Mouse (Mus musculus) ES-E14 (cell line): Measurements from ENCODE around the gene Hoxb4.

ENCODE experiments used
- CHD2 ChIP-seq: IDR thresholded peaks from 2 replicates; pipeline ENCODE4 v1.6.1; 2014; ENCODE audit warnings: mild to moderate bottlenecking, low read depth, low read length, inconsistent platforms
- MAFK ChIP-seq: IDR thresholded peaks from 2 replicates; pipeline ENCODE4 v1.6.1; 2014; ENCODE audit warnings: mild to moderate bottlenecking, low read depth, low read length, inconsistent platforms; ENCODE audit not compliant: insufficient read depth
- ZC3H11A ChIP-seq: IDR thresholded peaks from 2 replicates; pipeline ENCODE4 v1.6.1; 2012; ENCODE audit warnings: low read depth, mild to moderate bottlenecking, inconsistent platforms, low read length, borderline replicate concordance
- ZNF384 ChIP-seq: IDR thresholded peaks from 2 replicates; pipeline ENCODE4 v1.6.1; 2012; ENCODE audit warnings: low read depth, low read length, inconsistent platforms

DNA sequence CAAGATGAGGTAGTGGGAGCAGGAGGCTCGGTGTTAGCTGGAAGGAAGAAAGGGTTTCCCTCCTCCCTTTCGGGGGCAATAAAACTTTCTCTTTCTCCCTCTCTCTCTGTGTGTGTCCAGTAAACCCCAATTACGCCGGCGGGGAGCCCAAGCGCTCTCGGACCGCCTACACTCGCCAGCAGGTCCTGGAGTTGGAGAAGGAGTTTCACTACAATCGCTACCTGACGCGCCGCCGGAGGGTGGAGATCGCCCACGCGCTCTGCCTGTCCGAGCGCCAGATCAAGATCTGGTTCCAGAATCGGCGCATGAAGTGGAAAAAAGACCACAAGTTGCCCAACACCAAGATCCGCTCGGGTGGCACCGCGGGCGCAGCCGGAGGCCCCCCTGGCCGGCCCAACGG lies 1.8 kb downstream of the Hoxb4 start:
- no peak; the same call in 1 of the 2 replicates for TF ChIP-seq ZNF384
- no peak for TF ChIP-seq CHD2
- TF ChIP-seq ZC3H11A = no peak
- no peak for TF ChIP-seq MAFK
